ENCODE assay signal across 35 mouse cellular contexts in genomic region chr2:74676376-74677052, GRCm38 (mm10). TPM values are rescaled to one million over a fixed set of nuclear protein-coding genes. Genes with fewer than 3 reads are reported as not detected.
A peak's percentile ranks its signal among the peaks of the same experiment; 100 is the strongest.
DNase-seq lines count a peak whose midpoint lies in the region; ATAC-seq and TF ChIP-seq lines count a peak whose summit lies in the region.
"Had no signal": no experiment of that assay in that cellular context is flagged by ENCODE, and none has a peak within 500 bp of the region (broad histone marks: within the 10 kb centered on the region; RNA-seq: fewer than 3 reads in every experiment).

No protein-coding gene starts in this region.

- intact Hi-C loops in gastrocnemius, adult 2 months (cut with DNase I) = no loop called here

- H3K9ac ChIP-seq in kidney, embryonic 15.5 days = no peak overlapping the region
- peak overlapping the region; percentile 36; the same call in 1 of the 2 replicates for H3K9ac ChIP-seq in neural tube, embryonic 12.5 days
- no peak overlapping the region for H3K9ac ChIP-seq in neural tube, embryonic 15.5 days (replicated peaks)
- H3K9ac ChIP-seq: embryonic facial prominence, embryonic 13.5 days; forebrain, embryonic 13.5 days; heart, embryonic 13.5 days; hindbrain, embryonic 14.5 days; midbrain, embryonic 12.5 days had no signal

- no peak for TF ChIP-seq CTCF in gastrocnemius, adult 2 months (IDR thresholded peaks at IDR 0.05)
- TF ChIP-seq CTCF in kidney, adult 2 months (conservative IDR thresholded peaks at IDR 0.05; ENCODE audit: insufficient read depth, insufficient read length, low read depth, low read length) = no peak

- WGBS in kidney, embryonic 15.5 days = 21% methylated on average over 9 of the region's 9 CpGs
- 57% methylated on average over 9 of the region's 9 CpGs for WGBS in kidney, adult 2 months
- 3% methylated on average over 9 of the region's 9 CpGs for WGBS in neural tube, embryonic 12.5 days
- 11% methylated on average over 9 of the region's 9 CpGs for WGBS in neural tube, embryonic 15.5 days

- peak; percentile 44 for ATAC-seq in kidney, embryonic 15.5 days (replicated peaks; ENCODE audit: low FRiP score)
- ATAC-seq in neural tube, embryonic 12.5 days (ENCODE audit: low FRiP score, low read depth) = no peak
- no peak for ATAC-seq in neural tube, embryonic 15.5 days (ENCODE audit: low FRiP score)
- ATAC-seq: forebrain, embryonic 13.5 days; inflammation-experienced regulatory T-cells, adult 6 months had no signal

- peaks cover 82% of the 10 kb centered on the region for H3K27me3 ChIP-seq in kidney, embryonic 15.5 days
- peaks cover 2% of the 10 kb centered on the region for H3K27me3 ChIP-seq in kidney, adult 2 months (replicated peaks; ENCODE audit: control insufficient read depth, insufficient read depth, low read length)
- peaks cover 99% of the 10 kb centered on the region for H3K27me3 ChIP-seq in neural tube, embryonic 12.5 days (replicated peaks)
- H3K27me3 ChIP-seq in neural tube, embryonic 15.5 days (replicated peaks) = peaks cover 99% of the 10 kb centered on the region

- H3K27ac ChIP-seq in gastrocnemius, adult 2 months = no peak overlapping the region
- peak overlapping the region; percentile 82 for H3K27ac ChIP-seq in kidney, embryonic 15.5 days
- no peak overlapping the region for H3K27ac ChIP-seq in kidney, adult 2 months (ENCODE audit: insufficient read depth, low read depth, low read length)
- H3K27ac ChIP-seq in neural tube, embryonic 12.5 days = no peak overlapping the region
- H3K27ac ChIP-seq in neural tube, embryonic 15.5 days (replicated peaks) = no peak overlapping the region
- H3K27ac ChIP-seq: embryonic facial prominence, embryonic 13.5 days; forebrain, embryonic 13.5 days; heart, embryonic 13.5 days; hindbrain, embryonic 14.5 days; layer of hippocampus, adult 2 months; midbrain, embryonic 12.5 days had no signal

- H3K36me3 ChIP-seq in kidney, embryonic 15.5 days = no peaks in the 10 kb centered on the region
- H3K36me3 ChIP-seq in kidney, adult 2 months (ENCODE audit: control insufficient read depth, insufficient read depth, low read length) = no peaks in the 10 kb centered on the region
- H3K36me3 ChIP-seq in neural tube, embryonic 12.5 days = no peaks in the 10 kb centered on the region
- H3K36me3 ChIP-seq in neural tube, embryonic 15.5 days = no peaks in the 10 kb centered on the region
- H3K36me3 ChIP-seq: embryonic facial prominence, embryonic 13.5 days; heart, embryonic 13.5 days; midbrain, embryonic 12.5 days had no signal

- H3K4me2 ChIP-seq in kidney, embryonic 15.5 days = peak overlapping the region; percentile 49
- H3K4me2 ChIP-seq in neural tube, embryonic 12.5 days (replicated peaks) = peak overlapping the region; percentile 42
- H3K4me2 ChIP-seq in neural tube, embryonic 15.5 days = no peak overlapping the region
- H3K4me2 ChIP-seq: embryonic facial prominence, embryonic 13.5 days; forebrain, embryonic 13.5 days; heart, embryonic 13.5 days; hindbrain, embryonic 14.5 days; midbrain, embryonic 12.5 days had no signal

- H3K4me3 ChIP-seq in gastrocnemius, adult 2 months = no peak overlapping the region
- peak overlapping the region; percentile 28 for H3K4me3 ChIP-seq in kidney, embryonic 15.5 days (replicated peaks)
- H3K4me3 ChIP-seq in kidney, adult 2 months (ENCODE audit: insufficient read depth, low read depth, low read length) = no peak overlapping the region
- 0 out of 2 replicates have a peak overlapping the region, but pooled peaks have one; percentile 25 for H3K4me3 ChIP-seq in neural tube, embryonic 12.5 days
- H3K4me3 ChIP-seq in neural tube, embryonic 15.5 days (replicated peaks) = no peak overlapping the region
- H3K4me3 ChIP-seq: embryonic facial prominence, embryonic 13.5 days; erythroblast, embryonic 14.5 days; forebrain, embryonic 13.5 days; heart, embryonic 13.5 days; layer of hippocampus, adult 2 months; midbrain, embryonic 12.5 days had no signal

- no peak for TF ChIP-seq POLR2A in kidney, adult 2 months (IDR thresholded peaks at IDR 0.05; ENCODE audit: low read depth, low read length)

- H3K4me1 ChIP-seq in kidney, embryonic 15.5 days = peaks cover 77% of the 10 kb centered on the region
- no peaks in the 10 kb centered on the region for H3K4me1 ChIP-seq in kidney, adult 2 months (ENCODE audit: control insufficient read depth, insufficient read depth, low read length)
- peaks cover 15% of the 10 kb centered on the region for H3K4me1 ChIP-seq in neural tube, embryonic 12.5 days
- peaks cover 16% of the 10 kb centered on the region for H3K4me1 ChIP-seq in neural tube, embryonic 15.5 days

- no peaks in the 10 kb centered on the region for H3K9me3 ChIP-seq in kidney, embryonic 15.5 days (replicated peaks)
- H3K9me3 ChIP-seq in neural tube, embryonic 12.5 days = no peaks in the 10 kb centered on the region
- no peaks in the 10 kb centered on the region for H3K9me3 ChIP-seq in neural tube, embryonic 15.5 days (replicated peaks)
- H3K9me3 ChIP-seq: embryonic facial prominence, embryonic 13.5 days; forebrain, embryonic 13.5 days; heart, embryonic 13.5 days; midbrain, embryonic 12.5 days had no signal

- peak; percentile 1 for DNase-seq in gastrocnemius, postnatal 10 days
- DNase-seq in gastrocnemius, adult 2 months = no peak
- no peak for DNase-seq in kidney, adult 2 months
- no peak for DNase-seq in urinary bladder, postnatal 36 days (ENCODE audit: low spot score in 2 of 2)
- DNase-seq: adrenal gland, postnatal 14 days; cerebellum, adult 2 months; cerebellum, postnatal 36 days; embryo, embryonic 11 days; heart, postnatal 14 days; kidney, postnatal 14 days; layer of hippocampus, postnatal 36 days; lung, adult 18-20 months; lung, postnatal 10 days; right cerebral cortex, adult 18-20 months; right cerebral cortex, postnatal 4 days; thymus, postnatal 25 days had no signal

RNA-seq across cellular contexts. Expression of gene Hoxd12, which starts 1.7 kb away (rescaled TPM):
- not detected for total RNA-seq in gastrocnemius, postnatal 10 days (2021)
- total RNA-seq in gastrocnemius, adult 2 months (2021) = not detected
- polyA plus RNA-seq in kidney, embryonic 15.5 days (2015; fragmentation: Nextera tagmentation; extraction: Ambion mirVana) = 5.4 and 6.4 TPM in 2 replicates
- not detected in 2 replicates for polyA plus RNA-seq in kidney, adult 2 months (2012; rRNA removed)
- 4.1 and 8.0 TPM in 2 replicates for polyA plus RNA-seq in neural tube, embryonic 12.5 days (2016; fragmentation: Nextera tagmentation; extraction: Ambion mirVana)
- polyA plus RNA-seq in neural tube, embryonic 15.5 days (2015; fragmentation: Nextera tagmentation; extraction: Ambion mirVana) = 0.38 and 0.43 TPM in 2 replicates
- total RNA-seq: adrenal gland, postnatal 14 days; gastrocnemius, adult 8-10 months; granulocyte monocyte progenitor cell, adult 5-6 weeks; heart, postnatal 14 days; layer of hippocampus, adult 2 months; layer of hippocampus, postnatal 36 days; left cerebral cortex, postnatal 10 days; liver, adult 2 months; monocyte, adult 5-6 weeks had no signal
- polyA plus RNA-seq: cerebellum, adult 2 months; embryonic facial prominence, embryonic 13.5 days; erythroblast, embryonic 14.5 days; forebrain, embryonic 13.5 days; frontal cortex, adult 2 months; heart, embryonic 13.5 days; hindbrain, embryonic 14.5 days; inflammation-experienced regulatory T-cells, adult 6 months; liver, adult 2 months; midbrain, embryonic 12.5 days; neural tube, embryonic 14.5 days; stomach, embryonic 14.5 days had no signal

RNA-seq across cellular contexts. Expression of gene Hoxd11, which starts 2.8 kb away (rescaled TPM):
- under 1 TPM; 0.23 to 0.56 TPM for total RNA-seq in gastrocnemius, postnatal 10 days (2021)
- not detected for total RNA-seq in gastrocnemius, adult 2 months (2021)
- polyA plus RNA-seq in kidney, embryonic 15.5 days (2015; fragmentation: Nextera tagmentation; extraction: Ambion mirVana) = 25.1 and 26.3 TPM in 2 replicates
- 2.1 and 2.8 TPM in 2 replicates for polyA plus RNA-seq in kidney, adult 2 months (2012; rRNA removed)
- polyA plus RNA-seq in neural tube, embryonic 12.5 days (2016; fragmentation: Nextera tagmentation; extraction: Ambion mirVana) = 19.1 and 25.2 TPM in 2 replicates
- polyA plus RNA-seq in neural tube, embryonic 15.5 days (2015; fragmentation: Nextera tagmentation; extraction: Ambion mirVana) = 4.1 and 9.2 TPM in 2 replicates
- total RNA-seq: adrenal gland, postnatal 14 days; gastrocnemius, adult 8-10 months; granulocyte monocyte progenitor cell, adult 5-6 weeks; heart, postnatal 14 days; layer of hippocampus, adult 2 months; layer of hippocampus, postnatal 36 days; left cerebral cortex, postnatal 10 days; liver, adult 2 months; monocyte, adult 5-6 weeks had no signal
- polyA plus RNA-seq: cerebellum, adult 2 months; embryonic facial prominence, embryonic 13.5 days; erythroblast, embryonic 14.5 days; forebrain, embryonic 13.5 days; frontal cortex, adult 2 months; heart, embryonic 13.5 days; hindbrain, embryonic 14.5 days; liver, adult 2 months; midbrain, embryonic 12.5 days; stomach, embryonic 14.5 days had no signal

RNA-seq across cellular contexts. Expression of gene Hoxd13, which starts 8.4 kb away (rescaled TPM):
- total RNA-seq in gastrocnemius, postnatal 10 days (2021) = not detected
- not detected for total RNA-seq in gastrocnemius, adult 2 months (2021)
- polyA plus RNA-seq in kidney, embryonic 15.5 days (2015; fragmentation: Nextera tagmentation; extraction: Ambion mirVana) = 0.23 and 0.95 TPM in 2 replicates
- polyA plus RNA-seq in kidney, adult 2 months (2012; rRNA removed) = not detected in 2 replicates
- 0.57 and 2.5 TPM in 2 replicates for polyA plus RNA-seq in neural tube, embryonic 12.5 days (2016; fragmentation: Nextera tagmentation; extraction: Ambion mirVana)
- polyA plus RNA-seq in neural tube, embryonic 15.5 days (2015; fragmentation: Nextera tagmentation; extraction: Ambion mirVana) = 0.14 and 0.20 TPM in 2 replicates
- total RNA-seq: adrenal gland, postnatal 14 days; gastrocnemius, adult 8-10 months; granulocyte monocyte progenitor cell, adult 5-6 weeks; heart, postnatal 14 days; layer of hippocampus, adult 2 months; layer of hippocampus, postnatal 36 days; left cerebral cortex, postnatal 10 days; liver, adult 2 months; monocyte, adult 5-6 weeks had no signal
- polyA plus RNA-seq: embryonic facial prominence, embryonic 13.5 days; erythroblast, embryonic 14.5 days; forebrain, embryonic 13.5 days; frontal cortex, adult 2 months; heart, embryonic 13.5 days; inflammation-experienced regulatory T-cells, adult 6 months; liver, adult 2 months; midbrain, embryonic 12.5 days; neural tube, embryonic 14.5 days; stomach, embryonic 14.5 days had no signal

RNA-seq across cellular contexts. Expression of gene Hoxd10, which starts 15.2 kb away (rescaled TPM):
- total RNA-seq in gastrocnemius, postnatal 10 days (2021) = 1 to 10 TPM; 3.9 to 4.5 TPM
- total RNA-seq in gastrocnemius, adult 2 months (2021) = 1 to 10 TPM; 4.0 to 4.8 TPM
- 33.6 and 36.6 TPM in 2 replicates for polyA plus RNA-seq in kidney, embryonic 15.5 days (2015; fragmentation: Nextera tagmentation; extraction: Ambion mirVana)
- polyA plus RNA-seq in kidney, adult 2 months (2012; rRNA removed) = 7.6 and 7.9 TPM in 2 replicates
- 48.9 and 49.0 TPM in 2 replicates for polyA plus RNA-seq in neural tube, embryonic 12.5 days (2016; fragmentation: Nextera tagmentation; extraction: Ambion mirVana)
- 61.8 and 83.6 TPM in 2 replicates for polyA plus RNA-seq in neural tube, embryonic 15.5 days (2015; fragmentation: Nextera tagmentation; extraction: Ambion mirVana)
- total RNA-seq: adrenal gland, postnatal 14 days; granulocyte monocyte progenitor cell, adult 5-6 weeks; layer of hippocampus, adult 2 months; layer of hippocampus, postnatal 36 days; left cerebral cortex, postnatal 10 days; liver, adult 2 months; monocyte, adult 5-6 weeks had no signal
- polyA plus RNA-seq: cerebellum, adult 2 months; erythroblast, embryonic 14.5 days; forebrain, embryonic 13.5 days; frontal cortex, adult 2 months; hindbrain, embryonic 14.5 days; inflammation-experienced regulatory T-cells, adult 6 months; liver, adult 2 months; midbrain, embryonic 12.5 days; stomach, embryonic 14.5 days had no signal

RNA-seq across cellular contexts. Expression of gene Evx2, which starts 17.2 kb away (rescaled TPM):
- total RNA-seq in gastrocnemius, postnatal 10 days (2021) = under 1 TPM in 1 of 2 experiments, not detected in 1; 0.07 TPM
- not detected for total RNA-seq in gastrocnemius, adult 2 months (2021)
- polyA plus RNA-seq in kidney, embryonic 15.5 days (2015; fragmentation: Nextera tagmentation; extraction: Ambion mirVana) = not detected in 2 replicates
- not detected in 2 replicates for polyA plus RNA-seq in kidney, adult 2 months (2012; rRNA removed)
- 1.1 and 1.2 TPM in 2 replicates for polyA plus RNA-seq in neural tube, embryonic 12.5 days (2016; fragmentation: Nextera tagmentation; extraction: Ambion mirVana)
- 0.23 and 0.42 TPM in 2 replicates for polyA plus RNA-seq in neural tube, embryonic 15.5 days (2015; fragmentation: Nextera tagmentation; extraction: Ambion mirVana)
- total RNA-seq: adrenal gland, postnatal 14 days; gastrocnemius, adult 8-10 months; granulocyte monocyte progenitor cell, adult 5-6 weeks; heart, postnatal 14 days; layer of hippocampus, adult 2 months; layer of hippocampus, postnatal 36 days; left cerebral cortex, postnatal 10 days; liver, adult 2 months; monocyte, adult 5-6 weeks had no signal
- polyA plus RNA-seq: embryonic facial prominence, embryonic 13.5 days; erythroblast, embryonic 14.5 days; forebrain, embryonic 13.5 days; frontal cortex, adult 2 months; heart, embryonic 13.5 days; inflammation-experienced regulatory T-cells, adult 6 months; liver, adult 2 months; stomach, embryonic 14.5 days had no signal

Comparison
In these comparisons a context has a peak if more than half of its experiments do, and no peak if none do; other contexts are left out.
1. H3K4me3 ChIP-seq: peak in kidney, embryonic 15.5 days (single experiment) and neural tube, embryonic 12.5 days (single experiment); none in gastrocnemius, adult 2 months (single experiment), kidney, adult 2 months (single experiment) and neural tube, embryonic 15.5 days (single experiment).